Mouse (Mus musculus) midbrain, embryonic 14.5 days (tissue): ENCODE measurements around the gene Col4a5. TPM values are rescaled to one million over a fixed set of nuclear protein-coding genes. Genes with fewer than 3 reads are reported as not detected.

Experiments used
- polyA plus RNA-seq: library from polyadenylated mRNA; unstranded; fragments of >200 nt; fragmentation: Nextera tagmentation; extraction: Ambion mirVana; gene quantifications from 2 replicates; pipeline ENCODE4 v1.2.1, GENCODE M21; 2014

Gene Col4a5
- polyA plus RNA-seq, 1 experiment from 2014 or later: 12.4 TPM

Other genes starting within 250 kb of the Col4a5 start
- gene Col4a6, start 1.3 kb upstream of the Col4a5 start, polyA plus RNA-seq: 0.84 and 3.0 TPM in 2 replicates
- gene Irs4, start 249.9 kb downstream of the Col4a5 start, polyA plus RNA-seq: 2.4 and 2.9 TPM in 2 replicates